ENCODE assay signal across 23 mouse cellular contexts in the genomic region with DNA sequence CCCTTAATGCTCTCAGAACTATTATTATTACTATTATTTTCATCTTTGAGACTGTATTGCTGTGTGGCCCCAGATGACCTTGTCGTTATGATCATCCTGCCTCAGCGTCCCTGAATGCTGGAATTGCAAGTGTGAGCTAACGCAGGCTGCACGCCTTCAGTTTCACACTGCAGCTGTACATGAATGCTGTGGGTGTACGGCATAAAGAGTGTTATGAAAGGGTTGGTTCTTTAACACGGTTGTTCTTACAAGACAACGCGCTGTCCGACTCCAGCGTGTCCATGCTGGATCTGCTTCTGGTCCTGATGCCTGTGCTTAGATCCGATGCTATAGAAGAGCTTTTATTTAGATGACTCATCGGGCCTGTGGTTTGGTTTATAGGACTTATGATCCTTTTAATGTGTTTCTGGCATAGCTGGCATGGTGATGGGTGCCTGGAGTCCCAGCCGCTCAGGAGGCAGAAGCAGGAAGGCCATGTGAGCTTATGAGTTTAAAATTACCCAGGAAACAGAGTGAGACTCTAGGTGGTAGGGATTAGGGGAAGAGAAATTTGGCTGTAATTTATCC. TPM values are rescaled to one million over a fixed set of nuclear protein-coding genes. Genes with fewer than 3 reads are reported as not detected.
DNase-seq lines count a peak whose midpoint lies in the region; ATAC-seq and TF ChIP-seq lines count a peak whose summit lies in the region.
"Had no signal": no experiment of that assay in that cellular context is flagged by ENCODE, and none has a peak within 500 bp of the region (broad histone marks: within the 10 kb centered on the region; RNA-seq: fewer than 3 reads in every experiment).

No protein-coding gene starts in this region.

- TF ChIP-seq EP300 in liver, postnatal 0 days (IDR thresholded peaks at IDR 0.05; ENCODE audit: low read depth) = no peak

- no peak for TF ChIP-seq CTCF in liver, postnatal 0 days (IDR thresholded peaks at IDR 0.05; ENCODE audit: low read depth)

- ATAC-seq in liver, postnatal 0 days = no peak
- no peak for ATAC-seq in liver, embryonic 12.5 days
- ATAC-seq: CD4-positive, CD25-positive, alpha-beta regulatory T cell, adult 4 months; forebrain, embryonic 15.5 days; intestine, embryonic 15.5 days had no signal

- no peaks in the 10 kb centered on the region for H3K9me3 ChIP-seq in liver, postnatal 0 days (ENCODE audit: low read length)
- H3K9me3 ChIP-seq in liver, embryonic 12.5 days (replicated peaks) = no peaks in the 10 kb centered on the region
- H3K9me3 ChIP-seq: embryonic facial prominence, embryonic 10.5 days; forebrain, embryonic 15.5 days; G1E; heart, embryonic 10.5 days; heart, embryonic 15.5 days; intestine, embryonic 15.5 days had no signal

- DNase-seq in frontal cortex, adult 2 months (ENCODE audit: extremely low spot score in 1 of 2, low spot score in 1 of 2) = peak; percentile 19 to 28
- DNase-seq in frontal cortex, postnatal 14 days (ENCODE audit: low spot score in 2 of 2) = no peak
- DNase-seq in liver, postnatal 0 days = peak; percentile 5
- DNase-seq in MN1 (ENCODE audit: low spot score) = peak; percentile 35
- DNase-seq in telencephalon, adult 2 months (ENCODE audit: low read depth, low spot score) = peak; percentile 45
- no peak for DNase-seq in adrenal gland, adult 8-10 months
- DNase-seq: adrenal gland, postnatal 14 days; B cell, adult 2 months; cerebellum, adult 18-20 months; cerebellum, adult 9-11 months; gastrocnemius, postnatal 36 days; heart, adult 18-20 months; heart, postnatal 14 days had no signal

- no peaks in the 10 kb centered on the region for H3K27me3 ChIP-seq in liver, postnatal 0 days (ENCODE audit: insufficient read depth, low read length)
- H3K27me3 ChIP-seq in liver, embryonic 12.5 days (replicated peaks) = no peaks in the 10 kb centered on the region
- H3K27me3 ChIP-seq: forebrain, embryonic 15.5 days; heart, embryonic 15.5 days; intestine, embryonic 15.5 days had no signal

- no peak overlapping the region for H3K9ac ChIP-seq in liver, postnatal 0 days (replicated peaks)
- H3K9ac ChIP-seq in liver, embryonic 12.5 days = no peak overlapping the region
- H3K9ac ChIP-seq: forebrain, embryonic 15.5 days; heart, embryonic 15.5 days; hindbrain, embryonic 14.5 days; intestine, embryonic 15.5 days had no signal

- peaks cover 2% of the 10 kb centered on the region for H3K4me1 ChIP-seq in liver, postnatal 0 days (ENCODE audit: insufficient read depth)
- H3K4me1 ChIP-seq in liver, embryonic 12.5 days = peaks cover 6% of the 10 kb centered on the region; the same call in 1 of the 2 replicates
- H3K4me1 ChIP-seq: embryonic facial prominence, embryonic 10.5 days had no signal

- 90% methylated on average over 13 of the region's 13 CpGs for WGBS in liver, postnatal 0 days (ENCODE audit: insufficient replicate concordance)
- WGBS in liver, embryonic 12.5 days (ENCODE audit: insufficient replicate concordance) = 88% methylated on average over 13 of the region's 13 CpGs

- no peak overlapping the region for H3K4me2 ChIP-seq in liver, postnatal 0 days (ENCODE audit: low read depth, low read length)
- H3K4me2 ChIP-seq in liver, embryonic 12.5 days = no peak overlapping the region
- H3K4me2 ChIP-seq: forebrain, embryonic 15.5 days; heart, embryonic 15.5 days; hindbrain, embryonic 14.5 days; intestine, embryonic 15.5 days had no signal

- peaks cover 37% of the 10 kb centered on the region for H3K36me3 ChIP-seq in liver, postnatal 0 days (replicated peaks; ENCODE audit: insufficient read depth, low read length)
- peaks cover 80% of the 10 kb centered on the region for H3K36me3 ChIP-seq in liver, embryonic 12.5 days

- H3K27ac ChIP-seq in liver, postnatal 0 days (ENCODE audit: low read depth) = no peak overlapping the region
- H3K27ac ChIP-seq in liver, embryonic 12.5 days = no peak overlapping the region
- H3K27ac ChIP-seq: embryonic facial prominence, embryonic 10.5 days; forebrain, embryonic 15.5 days; heart, embryonic 10.5 days; heart, embryonic 15.5 days; hindbrain, embryonic 14.5 days; intestine, embryonic 15.5 days had no signal

- H3K4me3 ChIP-seq in liver, postnatal 0 days (ENCODE audit: low read depth, low read length) = no peak overlapping the region
- H3K4me3 ChIP-seq in liver, embryonic 12.5 days = no peak overlapping the region
- H3K4me3 ChIP-seq: embryonic facial prominence, embryonic 10.5 days; forebrain, embryonic 15.5 days; heart, embryonic 10.5 days; heart, embryonic 15.5 days; intestine, embryonic 15.5 days had no signal

RNA-seq across cellular contexts. Expression of a gene that starts 6.8 kb away (rescaled TPM):
- polyA plus RNA-seq in frontal cortex, adult 2 months (2012; rRNA removed) = 32.6 and 35.4 TPM in 2 replicates
- polyA plus RNA-seq in liver, postnatal 0 days (2015; fragmentation: Nextera tagmentation; extraction: Ambion mirVana) = 59.3 and 62.5 TPM in 2 replicates
- polyA plus RNA-seq in liver, embryonic 12.5 days (2016; fragmentation: Nextera tagmentation; extraction: Ambion mirVana) = 72.2 and 77.2 TPM in 2 replicates
- 10 to 100 TPM; 75.1 to 86.0 (median 81.8) TPM for total RNA-seq in adrenal gland, adult 8-10 months (2022)

RNA-seq across cellular contexts. Expression of a gene that starts 16.9 kb away (rescaled TPM):
- polyA plus RNA-seq in frontal cortex, adult 2 months (2012; rRNA removed) = 3.4 and 3.8 TPM in 2 replicates
- polyA plus RNA-seq in liver, postnatal 0 days (2015; fragmentation: Nextera tagmentation; extraction: Ambion mirVana) = 0.14 and 0.19 TPM in 2 replicates
- 0.87 and 0.91 TPM in 2 replicates for polyA plus RNA-seq in liver, embryonic 12.5 days (2016; fragmentation: Nextera tagmentation; extraction: Ambion mirVana)
- total RNA-seq in adrenal gland, adult 8-10 months (2022) = 1 to 10 TPM in 3 of 4 experiments, under 1 TPM in 1; 0.70 to 2.7 (median 1.2) TPM
- total RNA-seq: hematopoietic stem cell, adult 5-6 weeks had no signal
- polyA plus RNA-seq: G1E had no signal

RNA-seq across cellular contexts. Expression of a gene that starts 37.5 kb away (rescaled TPM):
- 0.21 and 0.54 TPM in 2 replicates for polyA plus RNA-seq in frontal cortex, adult 2 months (2012; rRNA removed)
- polyA plus RNA-seq in liver, postnatal 0 days (2015; fragmentation: Nextera tagmentation; extraction: Ambion mirVana) = 0.15 TPM in 1 of 2 replicates, not detected in the other
- polyA plus RNA-seq in liver, embryonic 12.5 days (2016; fragmentation: Nextera tagmentation; extraction: Ambion mirVana) = 0.11 and 0.16 TPM in 2 replicates
- total RNA-seq in adrenal gland, adult 8-10 months (2022) = under 1 TPM in 2 of 4 experiments, not detected in 2; 0.35 to 0.80 TPM
- total RNA-seq: G1E; gastrocnemius, postnatal 36 days; heart, adult 18-20 months; heart, postnatal 14 days; hematopoietic stem cell, adult 5-6 weeks had no signal
- polyA plus RNA-seq: G1E had no signal

RNA-seq across cellular contexts. Expression of a gene that starts 41.9 kb away (rescaled TPM):
- polyA plus RNA-seq in frontal cortex, adult 2 months (2012; rRNA removed) = 13.0 and 14.4 TPM in 2 replicates
- 1.4 and 1.6 TPM in 2 replicates for polyA plus RNA-seq in liver, postnatal 0 days (2015; fragmentation: Nextera tagmentation; extraction: Ambion mirVana)
- 3.6 and 4.1 TPM in 2 replicates for polyA plus RNA-seq in liver, embryonic 12.5 days (2016; fragmentation: Nextera tagmentation; extraction: Ambion mirVana)
- 10 to 100 TPM; 23.3 to 27.7 (median 24.8) TPM for total RNA-seq in adrenal gland, adult 8-10 months (2022)

Comparison
In these comparisons a context has a peak if more than half of its experiments do, and no peak if none do; other contexts are left out.
1. DNase-seq: peak in frontal cortex, adult 2 months (2 of 2), liver, postnatal 0 days (single experiment), MN1 (single experiment) and telencephalon, adult 2 months (single experiment); none in frontal cortex, postnatal 14 days (0 of 2) and adrenal gland, adult 8-10 months (single experiment).